Mouse (Mus musculus): ENCODE results near the gene Serpine2. TPM values are rescaled to one million over a fixed set of nuclear protein-coding genes. Genes with fewer than 3 reads are reported as not detected.

The Serpine2 gene
- polyA plus RNA-seq, 1 experiment from 2014 or later: 82.0 TPM

DNA sequence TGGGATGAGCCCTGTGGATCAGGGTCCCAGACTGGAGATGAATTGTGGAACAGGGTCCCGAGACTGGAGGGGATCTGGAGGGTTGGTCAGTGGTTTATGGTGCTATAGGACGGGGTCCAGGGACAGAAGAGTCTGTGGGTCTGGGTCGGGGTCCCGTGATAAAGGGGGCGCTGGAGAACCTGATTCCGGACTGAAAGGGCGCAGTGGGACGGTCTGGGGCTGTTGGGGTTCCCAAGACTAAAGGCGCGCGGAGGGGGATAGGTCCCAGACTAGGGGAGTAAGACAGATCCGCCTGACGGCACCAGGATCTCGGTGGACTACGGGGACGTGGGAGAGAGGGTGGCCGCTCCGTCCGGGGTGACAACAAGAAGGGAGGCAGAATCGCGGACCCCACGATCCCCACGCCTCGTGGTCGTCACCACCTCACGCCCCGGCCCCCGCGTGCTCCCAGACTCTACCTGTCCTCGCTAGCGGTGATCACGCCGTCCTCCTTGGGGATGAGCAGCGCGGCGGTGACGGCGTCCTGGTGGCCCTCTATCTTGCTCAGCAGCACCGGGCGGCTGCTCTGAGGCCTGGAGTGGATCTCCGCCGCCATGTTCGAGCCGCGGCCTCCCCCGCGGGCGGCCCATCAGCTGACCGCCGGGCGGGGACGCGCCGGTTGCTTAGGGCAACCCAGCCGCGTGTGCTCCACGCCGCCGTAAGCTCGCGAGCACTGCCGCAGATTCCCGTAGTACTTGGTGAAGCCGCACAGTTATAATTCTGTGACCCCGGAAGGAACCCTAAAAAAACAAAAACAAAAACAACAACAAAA lies 99.7 kb downstream of the Serpine2 start:
- Histone ChIP-seq H3K4me2 (ENCODE audit: low read length) (peak overlapping the region; percentile 92), H3K4me3 (replicated peaks; ENCODE audit: low read length) (peak overlapping the region; percentile 89), H3K9ac (replicated peaks; ENCODE audit: low read depth, low read length) (peak overlapping the region; percentile 94), H3K27ac (ENCODE audit: low read length) (no peak overlapping the region), H3K9me3 (ENCODE audit: control insufficient read depth, low read length) (no peaks in the 10 kb centered on the region), H3K36me3 (ENCODE audit: control insufficient read depth, insufficient read depth) (no peaks in the 10 kb centered on the region), H3K4me1 (replicated peaks; ENCODE audit: control insufficient read depth, insufficient read depth, low read length) (peaks cover 25% of the 10 kb centered on the region), H3K27me3 (replicated peaks; ENCODE audit: control insufficient read depth, insufficient read depth, low read length) (no peaks in the 10 kb centered on the region)
- WGBS: under 1% methylated on average over 65 of the region's 65 CpGs
- peak; percentile 98 for ATAC-seq

DNA sequence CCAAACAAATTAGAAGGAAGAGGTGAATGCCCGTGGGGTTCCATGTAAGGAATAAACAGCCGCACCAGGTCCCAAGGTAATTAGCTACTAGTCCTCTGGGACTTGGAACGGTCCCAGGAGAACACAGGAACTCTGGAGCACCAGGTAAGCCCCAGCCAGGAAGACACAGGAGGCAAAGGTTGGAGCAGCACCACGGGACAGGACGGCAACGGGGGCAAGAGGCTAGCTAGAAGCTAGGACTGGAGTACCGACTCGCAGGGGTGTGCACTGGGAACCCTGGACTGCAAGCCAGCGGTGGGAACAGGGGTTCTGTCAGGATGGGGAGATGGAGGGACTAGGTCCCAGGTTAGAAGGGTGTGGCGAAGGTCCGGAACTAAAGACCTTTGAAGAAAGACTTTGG lies 100.3 kb downstream of the Serpine2 start:
- Histone ChIP-seq H3K27ac (ENCODE audit: low read length) (no peak overlapping the region), H3K9me3 (ENCODE audit: control insufficient read depth, low read length) (no peaks in the 10 kb centered on the region), H3K4me3 (replicated peaks; ENCODE audit: low read length) (peak overlapping the region; percentile 89), H3K36me3 (ENCODE audit: control insufficient read depth, insufficient read depth) (no peaks in the 10 kb centered on the region), H3K27me3 (replicated peaks; ENCODE audit: control insufficient read depth, insufficient read depth, low read length) (no peaks in the 10 kb centered on the region), H3K4me2 (ENCODE audit: low read length) (peak overlapping the region; percentile 92), H3K4me1 (replicated peaks; ENCODE audit: control insufficient read depth, insufficient read depth, low read length) (peaks cover 25% of the 10 kb centered on the region), H3K9ac (replicated peaks; ENCODE audit: low read depth, low read length) (peak overlapping the region; percentile 94)
- 6% methylated on average over 11 of the region's 11 CpGs for WGBS
- ATAC-seq: peak; percentile 4; the same call in 1 of the 2 replicates

DNA sequence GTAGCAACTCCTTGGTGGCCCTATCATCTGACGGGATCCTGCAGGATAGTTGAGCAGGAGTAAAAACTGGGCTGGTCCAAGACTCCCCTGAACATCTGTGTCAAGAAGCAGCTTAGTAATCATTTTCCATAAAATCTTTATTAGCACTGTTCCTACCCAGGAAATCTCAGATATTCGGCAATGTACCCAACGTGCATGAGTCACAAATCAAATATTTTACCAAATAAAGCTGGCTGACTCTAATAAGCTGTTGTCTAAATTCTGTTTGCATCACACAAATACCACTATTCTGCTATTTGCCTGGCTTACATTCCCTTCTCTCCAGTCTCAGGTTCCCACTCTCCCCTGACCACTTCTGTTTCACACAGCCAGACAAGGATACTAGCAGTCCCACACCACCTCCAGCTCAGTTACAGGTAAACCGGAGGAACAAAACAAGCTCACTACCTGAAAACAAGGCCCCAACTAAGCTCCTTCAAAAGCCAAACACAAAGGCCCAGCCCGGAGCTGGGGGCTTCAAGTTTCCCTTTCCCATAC lies 101.5 kb downstream of the Serpine2 start:
- H3K27ac ChIP-seq (ENCODE audit: low read length): no peak overlapping the region
- no peaks in the 10 kb centered on the region for H3K9me3 ChIP-seq (ENCODE audit: control insufficient read depth, low read length)
- no peaks in the 10 kb centered on the region for H3K36me3 ChIP-seq (ENCODE audit: control insufficient read depth, insufficient read depth)
- H3K9ac ChIP-seq (replicated peaks; ENCODE audit: low read depth, low read length): no peak overlapping the region
- no peak for ATAC-seq
- H3K4me2 ChIP-seq (ENCODE audit: low read length): peak overlapping the region; percentile 37
- peaks cover 25% of the 10 kb centered on the region for H3K4me1 ChIP-seq (replicated peaks; ENCODE audit: control insufficient read depth, insufficient read depth, low read length)
- 55% methylated on average over 5 of the region's 5 CpGs for WGBS
- 0 out of 2 replicates have a peak overlapping the region, but pooled peaks have one; percentile 7 for H3K4me3 ChIP-seq (replicated peaks; ENCODE audit: low read length)
- H3K27me3 ChIP-seq (replicated peaks; ENCODE audit: control insufficient read depth, insufficient read depth, low read length): no peaks in the 10 kb centered on the region

DNA sequence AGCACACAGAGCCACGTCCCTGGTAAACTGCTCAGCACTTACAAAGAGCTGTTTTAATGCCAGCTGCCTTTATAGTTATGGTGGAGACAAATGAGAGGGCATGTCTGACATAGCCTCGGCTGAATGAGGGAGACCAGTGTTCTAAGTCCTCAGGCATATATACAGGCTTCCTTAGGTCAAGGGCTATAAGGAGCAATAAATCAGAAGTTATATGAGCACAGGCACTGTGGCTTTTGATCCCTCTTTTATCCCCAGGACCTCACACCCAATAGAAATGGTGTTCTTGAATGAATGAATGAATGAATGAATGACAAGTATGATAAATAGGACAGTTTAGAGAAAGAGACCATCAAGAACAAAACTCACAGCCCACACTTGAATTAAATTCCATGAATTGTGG lies 102.0 kb downstream of the Serpine2 start:
- Histone ChIP-seq H3K9me3 (ENCODE audit: control insufficient read depth, low read length) (no peaks in the 10 kb centered on the region), H3K4me3 (replicated peaks; ENCODE audit: low read length) (no peak overlapping the region), H3K36me3 (ENCODE audit: control insufficient read depth, insufficient read depth) (no peaks in the 10 kb centered on the region), H3K4me1 (replicated peaks; ENCODE audit: control insufficient read depth, insufficient read depth, low read length) (peaks cover 25% of the 10 kb centered on the region), H3K27ac (ENCODE audit: low read length) (no peak overlapping the region), H3K9ac (replicated peaks; ENCODE audit: low read depth, low read length) (0 out of 2 replicates have a peak overlapping the region, but pooled peaks have one; percentile 22), H3K27me3 (replicated peaks; ENCODE audit: control insufficient read depth, insufficient read depth, low read length) (no peaks in the 10 kb centered on the region), H3K4me2 (ENCODE audit: low read length) (no peak overlapping the region)
- ATAC-seq: no peak
- 50% methylated on average over 2 of the region's 2 CpGs for WGBS

DNA sequence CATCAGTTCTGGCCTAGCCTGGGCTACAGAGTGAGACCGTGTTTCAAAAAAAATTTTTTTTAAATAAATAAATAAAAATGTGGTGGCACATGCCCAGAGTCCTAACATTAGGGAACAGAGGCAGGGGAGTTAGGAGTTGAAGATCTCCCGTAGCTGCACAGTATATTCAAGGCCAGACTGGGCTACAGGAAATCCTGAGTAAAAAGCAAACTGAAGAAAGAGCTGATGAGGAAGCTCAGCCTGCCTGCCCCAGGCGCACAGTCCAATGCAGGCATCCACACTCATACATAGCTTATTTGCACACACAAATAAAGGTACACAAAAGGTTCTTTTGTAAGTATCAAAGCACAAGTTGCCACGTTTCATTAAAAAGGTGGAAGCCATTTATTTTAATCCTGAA lies 103.4 kb downstream of the Serpine2 start:
- ATAC-seq: no peak
- Histone ChIP-seq H3K4me3 (replicated peaks; ENCODE audit: low read length) (no peak overlapping the region), H3K4me1 (replicated peaks; ENCODE audit: control insufficient read depth, insufficient read depth, low read length) (peaks cover 25% of the 10 kb centered on the region), H3K9ac (replicated peaks; ENCODE audit: low read depth, low read length) (no peak overlapping the region), H3K9me3 (ENCODE audit: control insufficient read depth, low read length) (no peaks in the 10 kb centered on the region), H3K27ac (ENCODE audit: low read length) (no peak overlapping the region), H3K4me2 (ENCODE audit: low read length) (no peak overlapping the region), H3K36me3 (ENCODE audit: control insufficient read depth, insufficient read depth) (no peaks in the 10 kb centered on the region), H3K27me3 (replicated peaks; ENCODE audit: control insufficient read depth, insufficient read depth, low read length) (no peaks in the 10 kb centered on the region)
- WGBS: 69% methylated on average over 4 of the region's 4 CpGs

DNA sequence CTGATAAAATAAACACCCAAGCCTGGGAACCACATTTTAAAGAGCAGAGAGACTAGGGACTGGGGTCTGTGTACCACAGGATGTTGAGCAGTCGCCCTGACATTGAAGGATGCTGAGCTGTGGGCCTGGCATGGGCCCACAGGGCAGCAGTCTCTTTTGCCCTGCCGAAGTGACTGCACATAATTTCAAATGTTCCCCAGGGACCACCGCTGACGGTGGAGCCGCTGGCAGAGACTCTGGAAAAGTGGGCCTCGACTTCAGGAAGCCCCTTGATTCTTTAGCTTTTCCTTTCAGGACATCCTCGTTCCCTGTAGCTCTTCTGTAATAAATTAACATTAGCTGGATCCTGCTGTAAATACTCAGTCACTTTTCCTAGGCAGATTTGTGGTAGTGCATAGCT lies 103.8 kb downstream of the Serpine2 start:
- no peaks in the 10 kb centered on the region for H3K36me3 ChIP-seq (ENCODE audit: control insufficient read depth, insufficient read depth)
- 73% methylated on average over 7 of the region's 7 CpGs for WGBS
- no peaks in the 10 kb centered on the region for H3K9me3 ChIP-seq (ENCODE audit: control insufficient read depth, low read length)
- no peak overlapping the region for H3K9ac ChIP-seq (replicated peaks; ENCODE audit: low read depth, low read length)
- no peak for ATAC-seq
- no peak overlapping the region for H3K27ac ChIP-seq (ENCODE audit: low read length)
- no peak overlapping the region for H3K4me3 ChIP-seq (replicated peaks; ENCODE audit: low read length)
- peaks cover 21% of the 10 kb centered on the region for H3K4me1 ChIP-seq (replicated peaks; ENCODE audit: control insufficient read depth, insufficient read depth, low read length)
- no peaks in the 10 kb centered on the region for H3K27me3 ChIP-seq (replicated peaks; ENCODE audit: control insufficient read depth, insufficient read depth, low read length)
- H3K4me2 ChIP-seq (ENCODE audit: low read length): no peak overlapping the region

DNA sequence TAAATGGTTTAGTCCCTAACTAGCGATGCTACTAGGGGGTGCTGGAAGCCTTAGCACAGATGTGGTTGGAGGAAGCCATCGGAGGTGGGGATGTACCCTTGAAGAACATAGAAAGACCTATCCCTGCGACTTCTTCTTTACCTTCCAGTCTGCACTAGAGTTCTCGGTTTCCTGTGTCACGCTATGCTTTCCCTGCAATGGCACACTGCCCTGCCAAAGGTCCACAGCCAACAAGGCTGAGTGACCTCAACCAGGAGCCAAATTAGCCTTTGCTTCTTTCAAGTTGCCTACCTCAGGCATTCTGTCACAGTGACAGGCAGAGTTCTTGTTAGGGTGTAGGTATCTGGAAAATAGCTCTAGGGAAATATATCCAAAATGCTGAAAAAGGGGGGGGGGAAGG lies 104.6 kb downstream of the Serpine2 start:
- H3K4me3 ChIP-seq (replicated peaks; ENCODE audit: low read length): no peak overlapping the region
- no peak overlapping the region for H3K9ac ChIP-seq (replicated peaks; ENCODE audit: low read depth, low read length)
- no peak overlapping the region for H3K27ac ChIP-seq (ENCODE audit: low read length)
- WGBS: 94% methylated on average over 5 of the region's 5 CpGs
- H3K27me3 ChIP-seq (replicated peaks; ENCODE audit: control insufficient read depth, insufficient read depth, low read length): no peaks in the 10 kb centered on the region
- H3K4me1 ChIP-seq (replicated peaks; ENCODE audit: control insufficient read depth, insufficient read depth, low read length): peaks cover 19% of the 10 kb centered on the region
- H3K9me3 ChIP-seq (ENCODE audit: control insufficient read depth, low read length): no peaks in the 10 kb centered on the region
- no peak for ATAC-seq
- peaks cover 2% of the 10 kb centered on the region; the same call in 1 of the 2 replicates for H3K36me3 ChIP-seq (ENCODE audit: control insufficient read depth, insufficient read depth)
- no peak overlapping the region for H3K4me2 ChIP-seq (ENCODE audit: low read length)

DNA sequence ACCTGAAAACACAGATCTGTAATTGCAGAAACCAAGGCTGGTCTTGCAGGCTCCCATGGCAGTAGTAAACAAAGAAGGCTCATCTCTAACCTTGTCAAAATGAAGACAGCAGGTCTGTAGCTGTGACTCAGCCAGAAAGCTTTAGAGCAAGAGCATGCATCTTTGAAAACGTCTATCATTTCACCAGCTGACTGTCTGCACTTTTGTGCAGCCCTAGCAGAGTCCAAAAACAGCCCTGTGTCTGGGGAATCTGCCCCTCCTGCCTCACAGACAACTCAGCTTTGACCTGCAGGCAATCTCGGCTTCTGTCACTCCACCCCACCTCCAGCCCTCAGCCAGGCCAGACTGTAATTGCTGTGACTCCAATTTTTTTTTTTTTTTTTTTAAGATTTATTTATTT lies 105.6 kb downstream of the Serpine2 start:
- H3K27ac ChIP-seq (ENCODE audit: low read length): no peak overlapping the region
- no peak overlapping the region for H3K9ac ChIP-seq (replicated peaks; ENCODE audit: low read depth, low read length)
- H3K4me1 ChIP-seq (replicated peaks; ENCODE audit: control insufficient read depth, insufficient read depth, low read length): peaks cover 13% of the 10 kb centered on the region
- H3K9me3 ChIP-seq (ENCODE audit: control insufficient read depth, low read length): no peaks in the 10 kb centered on the region
- WGBS: 74% methylated on average over 2 of the region's 2 CpGs
- ATAC-seq: no peak
- no peak overlapping the region for H3K4me3 ChIP-seq (replicated peaks; ENCODE audit: low read length)
- H3K27me3 ChIP-seq (replicated peaks; ENCODE audit: control insufficient read depth, insufficient read depth, low read length): no peaks in the 10 kb centered on the region
- peaks cover 2% of the 10 kb centered on the region; the same call in 1 of the 2 replicates for H3K36me3 ChIP-seq (ENCODE audit: control insufficient read depth, insufficient read depth)
- no peak overlapping the region for H3K4me2 ChIP-seq (ENCODE audit: low read length)

DNA sequence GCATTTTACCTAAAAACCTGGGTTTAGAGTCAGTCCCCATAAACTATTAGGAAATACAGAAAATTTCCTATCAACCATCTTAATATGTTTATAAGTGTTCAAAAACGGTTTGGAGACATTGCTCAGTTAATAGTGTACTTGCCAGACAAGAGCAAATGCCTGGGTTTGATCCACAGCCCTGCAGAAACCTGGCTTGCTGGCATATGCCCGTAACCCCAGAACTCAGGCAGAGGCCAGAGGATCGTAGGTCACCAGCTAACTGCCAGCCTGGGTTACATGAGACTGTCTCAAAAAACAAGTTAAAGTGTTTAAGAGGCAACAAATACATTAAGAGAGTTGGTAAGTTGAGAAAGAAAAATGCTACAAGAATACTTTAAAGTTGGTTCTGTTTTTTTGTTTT lies 106.0 kb downstream of the Serpine2 start:
- peaks cover 11% of the 10 kb centered on the region for H3K4me1 ChIP-seq (replicated peaks; ENCODE audit: control insufficient read depth, insufficient read depth, low read length)
- H3K9me3 ChIP-seq (ENCODE audit: control insufficient read depth, low read length): no peaks in the 10 kb centered on the region
- H3K9ac ChIP-seq (replicated peaks; ENCODE audit: low read depth, low read length): no peak overlapping the region
- H3K4me3 ChIP-seq (replicated peaks; ENCODE audit: low read length): no peak overlapping the region
- no peak for ATAC-seq
- no peak overlapping the region for H3K4me2 ChIP-seq (ENCODE audit: low read length)
- no peak overlapping the region for H3K27ac ChIP-seq (ENCODE audit: low read length)
- peaks cover 2% of the 10 kb centered on the region; the same call in 1 of the 2 replicates for H3K36me3 ChIP-seq (ENCODE audit: control insufficient read depth, insufficient read depth)
- 86% methylated on average over 3 of the region's 3 CpGs for WGBS
- H3K27me3 ChIP-seq (replicated peaks; ENCODE audit: control insufficient read depth, insufficient read depth, low read length): no peaks in the 10 kb centered on the region
